Mouse (Mus musculus) adrenal gland, adult (tissue): ENCODE results near the gene Lrp5.
"Not testable (repeated sequence)": the region's sequence is repeated elsewhere in the genome, so short reads cannot be mapped to it uniquely, and the experiment has no call there.

ENCODE experiments used
- DNase-seq, 2 experiments: peaks; one replicate each; pipeline ENCODE4 v3.0.0; 2022 to 2023; ENCODE audit warnings: low spot score in 1 of 2; ENCODE audit not compliant: inconsistent age in 2 of 2

Lrp5 gene

DNA sequence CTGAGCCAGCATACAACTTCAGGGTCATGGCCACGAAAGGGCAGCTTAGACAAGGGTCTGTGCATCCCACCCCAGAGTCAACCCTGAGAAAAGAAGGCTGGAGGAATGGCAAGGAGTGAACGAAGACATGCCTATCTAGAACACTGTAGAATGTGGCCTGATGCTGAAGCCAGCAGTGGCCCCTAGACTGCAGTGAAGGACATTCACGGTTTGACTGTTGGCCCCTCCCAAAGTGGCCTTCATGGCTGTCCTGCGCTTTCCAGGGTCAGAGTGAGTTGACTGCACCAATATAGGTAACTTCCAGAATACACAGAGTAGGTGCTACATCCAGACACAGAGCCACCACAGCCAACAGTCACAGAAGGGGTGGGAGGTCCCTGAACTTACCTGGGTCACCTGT, 28.4 kb downstream of the Lrp5 start:
- peak in 1 of 2 experiments; percentile 77 for DNase-seq

DNA sequence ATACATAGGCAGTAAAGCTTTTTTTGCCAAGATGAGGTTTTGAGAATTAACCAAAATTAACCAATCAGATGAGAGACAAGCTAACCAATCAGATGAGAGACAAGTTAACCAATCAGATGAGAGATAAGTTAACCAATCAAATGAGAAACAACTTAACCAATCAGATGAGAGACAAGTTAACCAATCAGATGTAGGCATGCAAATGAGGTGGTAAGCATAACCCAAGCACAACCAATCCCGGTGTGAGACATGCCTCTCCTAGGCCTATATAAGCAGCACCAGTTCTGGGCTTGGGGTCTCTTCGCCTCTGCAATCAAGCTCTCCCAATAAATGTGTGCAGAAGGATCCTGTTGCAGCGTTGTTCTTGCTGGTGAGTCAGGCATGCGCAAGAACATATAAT, 29.3 kb downstream of the Lrp5 start:
- DNase-seq, result not testable (repeated sequence)

DNA sequence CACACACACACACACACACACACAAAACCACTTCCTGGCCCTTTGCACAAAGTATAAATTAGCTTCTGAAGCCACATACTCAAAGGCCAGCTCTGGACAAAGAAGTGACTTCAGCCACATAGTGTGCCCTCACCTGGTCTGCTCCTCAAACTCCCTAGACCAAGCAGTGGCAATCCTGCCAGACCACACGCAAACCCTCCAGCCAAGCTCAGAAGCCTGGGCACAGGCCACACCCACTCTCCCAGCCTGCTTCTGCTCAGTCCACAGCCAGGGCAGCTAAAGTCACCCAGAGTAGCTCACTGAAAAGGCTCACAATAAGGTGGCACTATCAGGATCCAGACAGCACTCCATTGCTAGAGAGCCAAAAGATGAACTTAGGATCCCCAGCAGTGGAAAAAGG, 30.2 kb downstream of the Lrp5 start:
- no peak for DNase-seq

DNA sequence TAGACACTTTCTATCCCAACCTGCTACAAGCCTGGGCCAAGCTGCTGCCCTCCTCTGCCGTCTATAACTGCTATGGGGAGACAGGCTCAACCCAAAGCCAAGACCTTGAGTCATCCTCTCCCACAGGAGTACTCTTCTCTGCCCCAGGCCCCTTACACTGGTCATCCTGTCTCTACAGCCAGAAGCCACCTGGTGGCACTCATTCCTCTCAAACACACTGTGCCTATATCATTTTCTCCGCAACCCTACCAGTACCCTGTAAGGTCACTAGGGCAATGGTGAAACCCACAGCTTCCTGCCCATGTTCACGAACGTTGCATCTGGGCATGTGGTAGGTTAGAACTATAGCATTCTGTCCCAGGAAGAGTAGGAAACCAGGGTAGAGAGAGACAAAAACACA, 31.4 kb downstream of the Lrp5 start:
- no peak for DNase-seq

DNA sequence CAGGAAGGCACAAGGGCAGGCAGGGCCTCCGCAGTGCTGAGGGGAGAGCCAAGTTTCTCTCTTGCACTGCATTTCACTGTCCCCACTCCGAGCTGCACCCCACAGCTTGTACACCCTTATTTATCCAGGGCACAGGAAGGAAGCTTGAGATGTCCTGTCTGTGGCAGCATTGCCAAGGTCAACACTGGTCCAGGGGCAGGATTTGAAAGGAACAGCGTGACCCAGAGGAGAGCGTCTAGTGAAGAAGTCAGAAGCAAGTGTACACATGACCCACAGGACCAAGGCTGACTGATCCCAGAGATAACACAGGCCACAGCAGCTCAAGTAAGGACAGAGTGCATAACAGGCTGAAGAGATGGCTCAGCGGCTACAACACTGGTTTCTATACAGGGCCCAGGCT, 32.3 kb downstream of the Lrp5 start:
- peak; percentile 90 for DNase-seq

DNA sequence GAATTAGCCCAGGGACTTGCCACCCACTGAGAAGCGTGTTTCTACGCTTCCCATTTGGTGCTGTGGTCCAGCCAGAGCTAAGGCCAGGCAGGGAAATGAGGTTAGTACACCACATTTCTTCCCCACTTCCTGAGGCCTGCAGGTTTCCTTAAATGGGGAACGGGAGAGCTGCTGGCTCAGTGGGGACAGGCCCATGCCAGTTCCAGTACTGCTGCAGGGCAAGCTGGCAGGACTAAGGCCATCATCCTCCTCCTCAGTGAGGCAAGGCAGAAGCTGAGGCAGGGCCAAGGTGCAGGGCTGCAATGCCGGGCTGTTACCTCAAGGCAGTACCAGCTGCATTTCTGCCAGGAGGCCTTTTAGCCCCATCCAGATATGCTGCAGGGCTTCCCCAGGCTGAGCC, 32.9 kb downstream of the Lrp5 start:
- peak in 1 of 2 experiments; percentile 46 for DNase-seq

DNA sequence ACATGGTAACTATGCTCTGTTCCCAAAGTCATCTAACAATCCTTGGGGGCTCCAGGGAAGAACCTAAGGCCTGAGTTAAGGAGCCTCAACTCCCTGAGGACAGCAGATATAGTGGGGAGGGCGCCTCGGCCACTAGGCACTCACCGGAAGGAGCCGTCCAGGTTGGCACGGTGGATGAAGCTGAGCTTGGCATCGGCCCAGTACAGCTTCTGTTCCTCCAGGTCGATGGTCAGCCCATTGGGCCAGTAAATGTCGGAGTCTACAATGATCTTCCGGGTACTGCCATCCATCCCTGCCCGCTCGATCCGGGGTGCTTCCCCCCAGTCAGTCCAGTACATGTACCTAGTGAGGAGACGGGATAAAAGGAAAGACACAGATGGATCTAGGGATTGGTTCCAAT, 34.4 kb downstream of the Lrp5 start:
- no peak for DNase-seq

DNA sequence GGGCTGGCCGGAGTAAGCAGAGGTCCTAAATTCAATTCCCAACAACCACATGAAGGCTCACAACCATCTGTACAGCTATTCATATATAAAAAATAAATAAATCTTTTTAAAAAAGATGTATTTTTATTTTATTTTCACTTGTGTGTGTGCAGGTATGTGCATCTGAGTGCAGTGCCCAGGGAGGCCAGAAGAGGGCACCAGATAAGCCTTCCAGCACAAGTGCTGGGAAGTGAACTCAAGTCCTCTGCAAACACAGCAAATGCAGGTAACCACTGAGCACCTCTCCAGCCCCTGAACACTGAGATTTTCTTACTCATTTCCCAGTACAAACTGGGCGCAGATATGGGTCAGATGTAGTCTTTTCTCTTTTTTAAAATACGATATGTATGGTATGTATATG, 35.1 kb downstream of the Lrp5 start:
- DNase-seq, result no peak

DNA sequence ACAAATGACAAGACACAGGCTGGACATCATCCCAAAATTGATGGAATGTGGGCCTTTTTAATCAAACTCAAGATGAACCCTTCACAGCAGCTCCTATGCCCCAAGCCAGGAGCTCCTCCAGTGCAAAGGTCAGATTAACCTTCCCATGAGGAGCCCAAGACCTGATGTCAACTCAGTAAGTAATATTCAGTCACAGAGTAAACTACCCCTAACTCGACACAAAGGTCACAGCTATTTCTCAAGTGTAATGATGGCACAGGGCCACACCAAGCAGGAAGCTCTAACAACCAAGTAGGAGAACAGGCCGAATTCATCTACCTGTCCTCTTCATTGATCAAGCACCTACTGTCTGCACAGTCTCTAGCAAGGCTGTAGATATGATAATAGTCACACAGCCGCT, 35.9 kb downstream of the Lrp5 start:
- DNase-seq, result no peak

DNA sequence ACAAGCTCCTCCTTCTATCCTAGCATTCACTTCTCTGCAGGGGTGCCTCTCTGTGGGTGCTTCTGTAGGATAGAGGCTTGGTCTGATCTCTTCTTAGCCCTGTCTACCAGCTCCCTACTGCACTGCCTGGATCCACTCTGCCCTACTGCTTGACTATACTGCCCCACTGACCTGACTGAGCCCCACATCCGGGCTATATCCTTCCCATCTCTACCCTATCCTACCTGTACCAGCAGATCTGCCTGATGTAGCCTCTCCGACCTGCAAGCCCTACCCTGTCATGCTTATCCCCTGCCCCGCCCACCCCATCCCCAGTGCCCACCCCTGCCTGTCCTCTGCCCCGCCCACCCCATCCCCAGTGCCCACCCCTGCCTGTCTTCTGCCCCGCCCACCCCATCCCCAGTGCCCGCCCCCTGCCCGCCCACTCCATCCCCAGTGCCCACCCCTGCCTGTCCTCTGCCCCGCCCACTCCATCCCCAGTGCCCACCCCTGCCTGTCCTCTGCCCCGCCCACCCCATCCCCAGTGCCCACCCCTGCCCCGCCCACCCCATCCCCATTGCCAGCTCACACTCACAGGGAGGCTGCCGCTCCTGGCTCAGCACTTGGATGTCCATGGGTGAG, 37.4 kb downstream of the Lrp5 start:
- no peak for DNase-seq

DNA sequence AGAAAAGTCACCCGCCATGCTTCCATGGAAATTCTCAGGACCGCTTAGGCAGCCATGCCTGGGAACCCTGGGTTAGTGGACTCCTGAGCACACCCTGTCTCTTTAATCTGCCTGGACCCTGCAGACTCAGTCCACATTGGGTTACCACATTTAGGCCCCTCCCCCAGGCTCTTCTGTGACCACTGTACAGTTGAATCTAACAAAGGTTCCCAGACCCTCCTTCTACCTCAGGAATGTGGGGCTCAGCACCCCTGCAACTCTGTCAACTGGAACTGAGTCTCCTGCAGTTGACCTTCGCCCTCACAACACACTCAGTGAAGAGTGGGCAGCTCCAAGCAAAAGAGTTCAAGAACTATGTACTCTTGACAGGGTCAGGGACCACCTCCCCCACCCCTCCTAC, 38.4 kb downstream of the Lrp5 start:
- DNase-seq, result no peak

DNA sequence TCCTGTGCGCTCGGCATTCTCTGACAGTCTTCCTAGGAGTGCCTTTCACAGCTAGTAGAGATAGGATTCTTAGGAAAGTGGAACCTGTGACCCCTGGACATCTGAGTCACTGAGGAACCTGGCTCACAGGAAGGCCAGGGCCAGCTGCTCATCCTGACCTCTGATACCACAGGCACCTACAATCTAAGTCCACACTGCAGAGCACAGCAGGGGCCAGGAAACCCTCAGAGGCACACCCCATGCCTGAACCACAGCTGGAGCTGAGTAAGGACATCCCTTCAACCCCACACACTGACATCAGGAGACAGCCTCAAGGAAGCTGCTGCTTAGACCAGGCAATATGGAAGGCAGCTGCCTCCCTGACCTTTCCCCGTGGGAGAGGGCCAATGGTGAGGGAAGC, 40.6 kb downstream of the Lrp5 start:
- peak in 1 of 2 experiments; percentile 78 for DNase-seq

DNA sequence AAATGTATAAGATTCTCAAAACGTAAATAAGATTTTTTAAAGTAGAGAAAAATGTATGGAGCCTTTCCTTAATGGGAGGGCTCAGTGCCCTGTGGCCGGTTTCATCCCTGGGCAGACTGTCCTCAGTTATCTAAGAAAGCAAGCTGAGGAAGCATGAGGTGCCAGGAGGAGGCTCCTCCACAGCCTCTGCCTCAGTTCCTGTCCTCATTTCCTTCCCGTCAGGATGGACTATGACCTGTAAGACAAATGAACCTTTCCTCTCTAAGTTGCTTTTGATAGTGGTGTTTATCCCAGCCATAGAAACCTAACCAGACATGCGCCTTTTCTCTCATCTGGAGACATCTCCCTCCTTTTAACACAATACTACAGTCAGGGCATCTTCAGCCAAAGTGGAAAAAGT, 41.0 kb downstream of the Lrp5 start:
- no peak for DNase-seq

DNA sequence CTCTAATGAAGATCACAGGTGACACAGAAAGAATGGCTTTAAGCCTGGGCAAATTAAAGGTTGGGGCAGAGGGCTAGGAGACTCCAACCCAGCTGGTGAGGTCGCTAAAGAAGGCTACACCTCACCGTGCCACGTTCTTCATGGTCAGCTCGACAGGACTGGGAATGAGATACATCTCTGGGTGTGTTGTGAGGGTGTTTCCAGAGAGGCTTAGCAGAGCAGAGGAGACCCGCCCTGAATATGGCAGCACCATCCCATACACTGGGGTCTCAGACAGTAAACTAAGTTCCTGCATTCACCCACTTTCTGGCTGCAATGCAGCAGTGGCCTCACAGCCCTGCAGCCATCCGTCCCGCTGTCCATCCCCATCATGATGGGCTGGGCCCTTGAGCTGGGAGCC, 46.8 kb downstream of the Lrp5 start:
- no peak for DNase-seq

DNA sequence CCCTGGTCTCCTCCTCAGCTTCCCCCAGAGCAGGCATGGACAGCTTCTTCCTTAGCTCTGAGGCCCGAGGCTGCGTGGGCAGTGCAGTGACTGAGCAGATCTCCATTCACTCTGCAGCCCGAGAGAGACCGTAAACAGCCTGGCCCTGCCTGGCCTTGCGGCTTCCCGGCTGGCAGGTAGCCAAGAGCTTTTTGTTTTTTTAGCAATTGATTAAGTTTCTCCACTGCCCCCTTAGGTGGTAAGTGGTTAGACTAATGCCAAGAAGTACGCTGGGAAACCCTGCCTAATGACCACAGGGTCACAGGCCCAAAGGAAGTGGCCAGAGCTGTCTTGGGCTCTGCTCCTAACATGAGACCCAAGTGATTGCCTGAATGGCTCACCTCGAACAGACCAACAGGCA, 47.7 kb downstream of the Lrp5 start:
- peak; percentile 86 to 95 for DNase-seq

DNA sequence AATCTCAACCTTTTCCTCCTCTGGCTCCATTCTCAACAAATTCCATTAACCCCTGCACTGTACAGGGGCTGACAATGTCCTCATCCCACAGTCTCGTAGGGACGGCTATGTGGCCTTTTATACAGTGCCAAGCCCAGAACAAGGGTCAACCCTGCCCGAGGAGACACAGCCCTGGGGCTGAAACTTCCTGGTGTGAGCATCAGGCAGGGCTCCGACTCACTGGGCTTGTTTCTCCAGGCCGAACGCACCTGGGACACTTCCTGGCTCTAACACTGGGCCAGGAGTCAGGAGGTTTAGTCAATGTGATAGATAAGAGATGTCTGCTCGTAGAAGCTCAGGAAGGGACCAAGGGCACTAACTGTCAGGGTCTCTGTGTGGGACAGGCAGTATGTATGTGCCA, 54.3 kb downstream of the Lrp5 start:
- DNase-seq, result peak; percentile 34 to 68

DNA sequence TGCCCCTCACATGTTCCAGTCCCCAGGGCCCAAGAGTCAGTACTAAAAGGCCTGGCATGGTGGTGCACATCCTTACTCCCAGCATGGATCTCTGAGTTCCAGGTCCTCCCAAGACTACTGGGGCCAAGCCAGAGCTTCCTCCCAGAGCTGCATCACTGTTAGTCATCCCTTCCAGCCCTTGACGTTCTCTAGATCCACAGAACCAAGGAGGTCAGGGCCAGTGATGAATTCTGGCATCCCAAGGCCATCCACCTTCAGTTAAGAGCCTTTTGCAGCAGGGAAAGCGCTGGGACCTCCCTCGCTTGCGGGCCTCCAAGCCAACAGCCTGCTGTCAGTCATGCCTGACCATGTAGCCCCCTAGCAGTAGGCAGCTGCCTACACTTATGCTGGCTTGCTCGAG, 54.9 kb downstream of the Lrp5 start:
- peak; percentile 90 to 93 for DNase-seq

DNA sequence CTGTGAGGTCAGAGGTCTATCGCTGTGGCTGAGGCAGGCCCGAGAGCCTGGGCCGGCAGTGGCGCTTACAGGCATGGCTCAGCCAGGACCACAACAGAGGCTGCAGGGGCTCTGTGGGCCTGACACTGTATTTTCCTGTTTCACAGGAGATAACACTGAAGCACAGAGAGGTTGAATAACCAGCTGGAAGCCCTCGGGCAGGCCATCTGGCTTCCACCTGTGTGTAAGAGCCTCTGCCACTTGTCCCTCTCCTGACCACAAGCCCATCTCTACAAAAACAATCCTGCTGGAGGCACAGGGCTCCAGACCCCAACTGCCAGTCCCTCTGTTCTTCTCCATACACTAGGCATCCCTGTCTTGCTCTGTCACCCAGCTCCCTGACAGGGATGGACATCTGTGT, 55.9 kb downstream of the Lrp5 start:
- peak in 1 of 2 experiments; percentile 34 for DNase-seq

DNA sequence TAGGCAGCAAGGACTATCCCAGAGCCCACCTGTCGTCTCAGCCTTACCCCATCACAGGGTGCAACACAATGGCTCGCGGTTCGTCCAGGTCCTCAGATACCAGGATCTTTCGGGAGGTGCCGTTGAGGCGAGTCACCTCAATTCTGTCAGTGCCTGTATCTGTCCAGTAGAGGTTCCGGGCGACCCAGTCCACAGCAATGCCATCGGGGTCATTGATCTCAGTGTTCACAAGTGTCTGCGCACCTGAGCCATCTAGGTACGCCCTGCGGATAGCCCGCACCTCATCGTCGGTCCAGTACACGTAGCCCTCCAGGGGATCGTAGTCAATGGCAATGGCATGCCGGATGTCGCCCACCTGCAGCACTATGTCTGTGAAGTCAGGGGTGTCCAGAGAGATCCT, 56.3 kb downstream of the Lrp5 start:
- peak in 1 of 2 experiments; percentile 30 for DNase-seq

DNA sequence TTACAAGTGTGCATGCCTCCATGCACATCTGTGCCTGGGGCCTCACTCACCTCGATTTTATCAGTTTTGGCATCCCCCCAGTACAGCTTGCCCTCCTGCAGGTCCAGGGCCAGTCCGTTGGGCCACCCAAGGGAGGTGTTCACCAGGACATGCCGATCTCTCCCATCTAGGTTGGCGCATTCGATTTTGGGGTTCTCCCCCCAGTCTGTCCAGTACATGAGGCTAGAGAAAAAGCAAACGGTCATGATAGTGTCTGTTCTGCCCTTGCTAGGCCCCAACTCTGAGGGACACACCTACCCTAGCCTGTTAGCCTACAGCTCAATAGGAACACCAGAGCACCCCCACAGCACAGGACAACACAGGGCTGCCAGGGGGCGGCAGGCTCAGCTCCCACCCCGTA, 58.1 kb downstream of the Lrp5 start:
- no peak for DNase-seq

DNA sequence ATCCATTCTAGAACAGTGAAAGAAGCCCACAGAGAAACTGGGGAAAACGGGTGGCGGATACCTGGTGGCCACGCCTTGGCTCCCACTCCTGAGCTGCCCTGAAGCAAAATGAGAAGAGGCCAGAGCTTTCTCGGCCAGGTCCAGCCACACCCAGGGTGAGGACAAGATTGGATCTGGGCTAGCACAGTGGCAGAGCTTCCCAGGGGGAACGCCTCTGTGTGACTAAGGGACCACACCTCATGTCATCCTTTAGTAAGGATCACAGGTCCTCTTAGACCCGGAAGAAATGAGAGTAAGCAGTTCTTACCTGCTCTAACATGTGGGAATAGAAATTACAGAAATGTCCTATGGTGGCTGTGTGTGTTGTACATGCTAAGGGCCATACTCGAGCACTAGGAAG, 61.3 kb downstream of the Lrp5 start:
- DNase-seq, result no peak

DNA sequence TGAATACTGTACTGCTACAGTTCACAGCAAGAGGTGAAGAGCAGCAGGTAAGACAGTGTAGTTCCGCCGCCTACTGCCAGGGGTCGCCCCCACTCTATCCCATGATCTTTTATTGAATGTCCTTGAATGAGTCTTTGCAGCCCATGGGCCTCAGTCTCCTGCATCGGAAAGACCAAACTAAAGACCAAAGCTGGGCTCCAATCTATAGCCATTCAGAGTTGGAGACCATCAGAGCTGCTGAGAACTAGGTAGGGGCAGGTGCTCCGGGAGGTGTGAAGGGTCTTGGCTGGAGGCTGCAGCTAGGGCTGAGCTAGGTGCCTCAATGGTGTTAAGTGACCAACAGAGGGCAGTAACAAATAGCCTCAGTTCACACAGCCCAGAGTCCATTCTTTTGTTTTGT, 62.5 kb downstream of the Lrp5 start:
- DNase-seq, result peak; percentile 70 to 90

DNA sequence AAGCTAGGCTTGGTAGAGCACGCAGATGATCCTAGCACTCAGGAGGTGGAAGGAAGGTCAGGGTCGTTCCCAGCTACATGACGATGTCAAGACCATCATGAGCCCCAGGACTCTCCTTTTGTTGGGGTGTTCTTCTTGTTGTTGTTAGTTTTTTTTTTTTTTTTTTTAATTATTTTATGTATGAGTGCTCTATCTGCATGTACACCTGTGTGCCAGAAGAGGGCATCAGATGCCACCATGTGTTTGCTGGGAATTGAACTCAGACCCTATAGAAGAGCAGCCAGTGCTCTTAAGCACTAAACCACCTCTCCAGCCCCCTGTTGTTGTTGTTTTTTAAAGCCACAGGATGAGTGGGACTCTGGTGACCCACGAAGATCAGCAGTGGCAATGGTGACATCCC, 63.1 kb downstream of the Lrp5 start:
- DNase-seq, result peak in 1 of 2 experiments; percentile 18

DNA sequence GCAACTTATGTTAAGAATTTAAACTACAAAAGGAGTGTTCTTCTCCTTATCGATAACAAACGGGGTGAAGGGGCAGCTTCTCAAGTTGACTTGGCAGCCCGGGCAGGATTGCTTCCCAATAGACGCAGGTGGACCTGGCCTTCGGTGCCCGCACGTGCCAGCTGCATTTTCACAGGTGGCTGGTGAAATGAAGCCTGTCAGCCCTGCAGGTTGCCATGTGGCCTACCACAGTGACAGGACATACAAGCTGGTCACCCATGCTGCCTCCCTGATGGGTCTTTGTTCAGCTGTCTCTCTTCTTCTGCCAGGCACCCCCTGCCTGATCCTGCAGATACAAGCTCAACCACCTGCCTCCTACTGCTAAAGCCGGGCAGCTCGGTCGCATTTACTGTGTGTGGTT, 65.5 kb downstream of the Lrp5 start:
- peak in 1 of 2 experiments; percentile 20 for DNase-seq
